Mouse (Mus musculus) lung, adult 18-20 months (tissue): ENCODE measurements around the gene Pde4b.

Experiments used
- DNase-seq, 2 experiments: peaks; one replicate each; pipeline ENCODE4 v3.0.0; 2022; ENCODE audit warnings: mixed read lengths in 2 of 2

The Pde4b gene

DNA sequence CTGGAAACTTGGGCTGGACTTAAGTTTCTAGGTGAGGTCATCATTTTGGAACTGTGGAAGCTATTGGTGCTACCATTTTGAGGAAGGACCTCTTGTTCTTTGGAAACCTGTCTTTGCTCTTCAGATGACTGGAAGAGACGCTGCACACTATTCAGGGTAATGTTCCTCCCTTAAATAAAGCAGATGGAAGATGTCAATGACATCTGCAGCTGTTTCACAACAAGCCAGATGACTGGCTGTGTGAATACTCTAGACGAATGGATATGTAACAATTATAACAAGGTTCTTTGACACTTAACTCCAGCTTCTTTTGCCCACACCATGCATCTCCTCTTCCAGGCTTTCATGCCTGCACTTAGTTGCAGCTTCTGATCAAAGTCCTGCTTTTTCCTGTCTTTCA, 320.8 kb downstream of the Pde4b start:
- DNase-seq = peak in 1 of 2 experiments; percentile 3

DNA sequence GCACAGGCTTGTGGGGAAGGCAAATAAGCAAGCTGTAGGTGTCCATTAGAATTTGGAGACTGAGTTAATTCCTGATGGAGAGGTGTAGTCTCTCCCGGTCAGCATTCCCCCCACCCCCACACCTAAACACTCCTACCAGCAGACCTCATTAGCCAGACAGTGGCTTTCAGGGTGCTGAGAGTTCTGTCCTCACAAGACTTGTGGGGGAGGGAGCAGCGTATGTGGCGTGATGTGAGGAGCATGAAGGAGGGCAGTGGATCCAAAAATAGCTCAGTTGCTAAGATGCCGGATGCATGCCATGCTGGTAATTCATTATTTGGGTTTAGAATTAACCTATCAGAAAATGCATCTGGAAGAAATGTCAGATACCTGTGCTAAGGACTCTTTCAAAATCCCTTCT, 321.6 kb downstream of the Pde4b start:
- DNase-seq = no peak

DNA sequence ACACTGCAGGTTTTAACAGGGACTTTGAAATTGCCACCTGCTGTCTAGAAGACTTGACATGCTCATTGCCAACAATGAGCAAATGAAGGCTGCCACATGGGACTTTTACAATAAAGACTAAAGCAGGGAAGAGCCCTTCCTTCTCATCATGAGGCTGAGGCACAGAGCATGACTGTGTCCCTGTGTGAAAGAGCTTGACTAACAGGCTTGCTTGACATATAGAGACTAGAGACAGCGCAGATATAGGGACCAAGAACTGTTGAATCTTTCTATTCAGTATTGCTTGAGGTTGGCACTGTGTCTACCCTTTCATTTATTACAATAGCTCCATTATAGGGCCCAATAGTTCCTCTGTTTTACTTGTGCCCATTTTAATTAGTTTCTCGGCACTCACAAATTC, 325.8 kb downstream of the Pde4b start:
- no peak for DNase-seq

DNA sequence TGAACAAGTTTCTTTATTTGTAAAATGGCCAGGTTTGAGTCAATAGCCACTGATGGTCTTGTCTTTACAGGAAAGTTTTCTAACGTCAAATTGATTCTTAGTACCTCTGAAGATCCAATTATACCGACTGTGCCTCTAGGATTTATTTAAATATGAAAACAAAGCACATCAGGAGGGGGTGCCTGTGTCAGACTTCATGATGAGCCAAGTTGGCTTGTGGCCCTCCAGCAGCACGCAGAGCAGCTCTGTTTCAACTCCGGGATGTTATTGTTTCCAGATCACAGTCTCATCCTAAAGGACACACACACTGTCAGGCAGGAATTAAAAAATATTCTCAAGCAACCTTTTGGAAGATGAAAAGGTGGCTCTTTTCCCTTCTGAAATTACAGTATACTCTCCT, 326.5 kb downstream of the Pde4b start:
- no peak for DNase-seq

DNA sequence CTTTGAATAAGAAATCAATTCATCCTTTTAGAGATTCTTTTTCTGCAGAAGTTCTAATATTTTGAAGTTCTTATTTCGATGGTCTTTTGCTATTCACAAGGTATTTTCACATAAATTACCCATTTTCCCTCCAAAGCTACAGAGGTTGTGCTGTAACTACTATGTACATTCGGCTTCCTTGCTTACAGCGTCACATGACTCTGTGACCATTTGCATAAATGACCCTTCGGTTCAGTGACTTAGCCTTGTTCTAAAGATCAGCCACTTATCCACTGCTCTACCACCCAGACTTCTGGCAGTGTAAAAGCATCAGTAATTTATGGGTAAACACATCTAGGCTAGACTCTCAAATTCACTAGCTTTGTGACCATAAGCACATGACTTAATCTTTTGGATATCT, 327.3 kb downstream of the Pde4b start:
- DNase-seq = no peak

DNA sequence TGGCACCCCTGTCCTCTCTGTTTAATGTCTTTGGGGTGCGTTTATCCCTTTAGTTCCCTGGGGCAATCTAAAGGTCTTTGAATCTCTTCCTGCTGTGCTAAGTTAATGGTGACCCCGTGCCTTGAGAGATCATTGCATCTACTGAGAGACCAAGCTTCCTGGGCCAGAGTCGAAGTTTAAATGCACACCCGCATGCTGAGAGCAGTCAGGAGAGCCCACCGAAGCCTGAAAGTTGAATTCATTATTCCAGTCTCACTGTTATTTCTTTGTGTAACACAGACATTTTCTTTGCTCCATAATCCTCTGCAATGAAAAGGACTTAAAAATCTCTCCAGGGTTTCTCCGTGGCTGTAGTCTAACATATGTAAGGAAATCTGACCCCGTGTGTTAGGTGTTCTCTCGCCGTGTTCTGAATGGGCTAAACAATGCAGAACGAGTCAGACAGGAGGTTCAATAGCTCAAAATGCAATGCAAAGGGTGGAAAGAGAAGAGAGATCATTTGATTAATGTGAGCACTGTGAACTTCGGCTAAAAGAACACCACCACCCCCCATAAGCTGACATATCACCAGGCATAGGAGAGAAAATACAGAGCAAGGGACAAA, 333.6 kb downstream of the Pde4b start:
- no peak for DNase-seq

DNA sequence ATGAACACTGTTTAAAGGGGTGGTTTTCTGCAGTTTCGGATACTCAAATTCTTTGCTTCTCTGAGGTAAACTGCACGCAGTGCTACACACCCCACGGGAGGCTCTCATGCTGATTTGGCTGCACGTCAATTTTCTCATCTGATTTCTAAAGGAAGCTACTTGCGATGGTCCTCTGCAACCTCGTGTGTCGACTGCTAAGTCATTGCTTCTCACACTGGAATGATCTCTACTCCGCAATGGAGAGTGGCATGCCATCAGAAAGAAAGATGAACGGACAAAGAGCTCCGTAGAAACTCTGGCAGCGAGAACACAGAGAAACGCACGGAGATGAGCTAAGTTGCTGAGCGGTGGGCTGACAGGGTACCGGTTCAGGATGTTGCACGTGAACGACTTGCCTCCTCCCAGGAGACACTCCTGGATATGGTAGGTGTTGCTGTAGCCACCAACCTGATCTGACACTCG, 334.1 kb downstream of the Pde4b start:
- no peak for DNase-seq

DNA sequence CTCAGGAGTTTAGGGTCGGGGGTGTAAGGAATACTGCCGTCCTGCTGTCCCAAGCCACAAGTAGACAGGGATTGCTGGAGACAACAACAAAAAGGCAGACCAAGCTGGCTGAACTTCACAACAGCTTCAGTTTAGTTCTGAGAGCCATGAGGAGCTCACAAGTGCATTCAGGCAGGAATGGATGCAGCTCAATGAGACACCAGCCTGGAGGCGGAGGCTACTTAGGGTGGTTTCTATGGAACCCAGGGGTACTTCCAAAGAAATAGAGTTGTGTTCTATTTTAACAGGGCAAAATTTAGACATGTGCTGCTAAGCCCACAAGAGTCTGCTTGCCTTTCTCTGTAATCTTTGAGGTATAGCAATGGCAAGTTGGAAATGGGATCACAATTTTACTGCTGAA, 336.8 kb downstream of the Pde4b start:
- no peak for DNase-seq

DNA sequence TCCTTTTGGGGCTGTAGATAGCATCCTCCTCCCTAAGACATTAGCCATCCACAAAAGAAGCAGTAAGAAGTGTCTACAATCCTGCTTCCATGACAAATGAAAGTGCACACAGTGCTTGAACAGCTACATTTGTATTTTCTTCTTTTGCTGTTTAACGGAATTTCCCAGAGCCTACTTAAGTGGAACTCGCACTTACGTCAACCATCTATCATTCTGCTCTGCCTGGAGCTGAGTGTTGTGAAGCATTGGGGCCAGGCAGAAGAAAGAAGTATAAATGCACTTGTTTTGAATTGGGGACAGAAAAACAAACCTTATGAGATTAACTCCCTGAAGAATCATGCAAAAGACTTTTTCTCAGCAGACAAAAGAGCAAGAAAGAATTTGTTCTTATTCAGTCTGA, 338.1 kb downstream of the Pde4b start:
- no peak for DNase-seq

DNA sequence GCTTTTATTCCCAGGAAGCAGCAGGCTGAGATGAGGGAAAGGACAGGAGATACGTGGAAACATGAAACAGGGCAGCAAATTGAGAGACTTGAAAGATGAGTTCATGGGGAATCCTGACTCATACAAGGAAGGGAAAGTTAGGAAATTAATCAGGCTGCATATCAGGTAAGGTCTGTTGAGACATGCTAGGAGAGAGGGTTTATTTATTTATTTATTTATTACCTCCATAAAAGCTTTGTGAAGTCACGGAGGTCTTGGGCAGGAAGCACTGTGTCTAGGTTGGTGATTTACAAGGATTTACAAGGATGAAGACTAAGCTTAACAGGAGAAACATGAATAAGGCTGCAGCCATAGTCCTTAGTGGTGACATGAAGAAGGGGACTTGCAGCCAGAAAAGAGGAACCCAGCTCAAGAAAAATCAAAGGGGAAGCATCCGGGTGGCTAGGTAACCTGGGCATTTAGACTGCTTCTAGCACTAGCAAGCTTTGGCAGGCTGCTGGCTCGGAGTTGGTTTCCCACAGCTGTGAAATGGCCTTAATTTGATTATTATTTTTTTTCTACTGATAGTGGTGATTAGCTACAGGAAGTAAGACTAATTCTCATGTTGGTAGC, 342.5 kb downstream of the Pde4b start:
- DNase-seq = no peak

DNA sequence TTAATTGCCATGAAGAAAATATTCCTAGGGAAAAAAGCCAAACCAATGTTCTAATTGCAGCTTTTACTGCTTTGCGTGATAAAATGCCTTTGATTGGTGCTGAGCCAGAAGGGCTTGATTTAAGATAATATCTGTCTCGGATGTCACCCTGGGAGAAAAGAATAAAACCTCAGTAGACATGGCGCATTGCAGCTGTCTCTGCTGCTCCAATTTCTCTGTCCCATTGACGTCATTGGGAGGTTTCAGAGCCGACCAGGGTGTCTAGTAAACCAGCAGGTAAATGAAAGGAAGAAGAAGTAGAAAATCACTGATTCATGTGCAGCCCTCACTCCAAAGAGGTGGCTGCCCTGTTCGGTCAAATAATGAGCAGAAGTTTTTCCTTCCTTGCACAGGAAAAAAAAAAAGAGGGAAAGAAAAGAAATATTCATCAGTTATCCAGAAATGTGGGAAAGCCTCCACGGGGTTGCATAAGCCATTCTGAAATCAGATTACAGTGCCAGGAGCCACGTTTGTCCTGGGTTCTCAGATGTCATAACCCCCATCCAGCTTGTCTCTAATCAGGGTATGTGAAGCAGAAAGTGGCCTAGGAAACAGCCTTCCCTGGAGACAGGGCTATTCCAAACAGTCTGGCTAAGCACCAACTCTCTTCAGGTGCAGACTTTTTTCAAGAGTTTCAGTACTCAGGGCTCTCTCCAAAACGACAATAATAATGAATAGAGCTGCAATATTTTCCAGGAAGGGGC, 344.9 kb downstream of the Pde4b start:
- peak; percentile 3 to 27 for DNase-seq

DNA sequence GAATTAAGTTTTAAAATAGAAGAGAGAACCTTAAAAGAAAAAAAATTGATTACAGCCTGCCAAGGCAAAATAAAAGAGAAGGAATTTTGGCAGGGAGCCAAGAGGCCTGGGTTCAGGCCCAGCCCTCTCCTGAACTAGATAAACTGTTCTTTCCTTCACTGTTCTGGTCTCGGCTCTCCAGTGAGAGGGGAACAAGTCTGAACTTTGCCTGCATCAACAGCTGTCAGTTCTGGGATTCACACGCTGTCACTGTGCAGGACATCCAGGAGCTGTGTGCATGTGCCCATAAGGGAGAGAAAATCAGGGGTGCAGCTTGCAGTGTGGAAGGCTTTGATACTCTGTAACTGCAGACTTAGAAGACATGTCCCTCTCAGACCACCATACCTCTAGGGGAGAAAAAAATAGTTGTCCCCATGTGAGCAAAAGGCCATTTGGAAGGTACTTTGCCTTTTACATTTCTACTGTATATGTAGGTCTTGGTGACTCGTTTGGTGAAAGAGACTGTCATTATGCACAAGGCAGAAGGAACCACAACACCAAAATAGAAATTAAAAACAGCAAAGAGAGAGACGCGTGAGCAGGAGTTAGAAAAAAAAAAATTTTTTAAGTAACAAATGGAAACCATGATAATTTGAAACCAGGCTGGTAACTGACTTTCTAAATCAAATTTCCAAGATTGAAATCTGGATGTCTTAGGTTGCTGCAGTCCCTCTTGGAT, 352.2 kb downstream of the Pde4b start:
- DNase-seq = no peak

DNA sequence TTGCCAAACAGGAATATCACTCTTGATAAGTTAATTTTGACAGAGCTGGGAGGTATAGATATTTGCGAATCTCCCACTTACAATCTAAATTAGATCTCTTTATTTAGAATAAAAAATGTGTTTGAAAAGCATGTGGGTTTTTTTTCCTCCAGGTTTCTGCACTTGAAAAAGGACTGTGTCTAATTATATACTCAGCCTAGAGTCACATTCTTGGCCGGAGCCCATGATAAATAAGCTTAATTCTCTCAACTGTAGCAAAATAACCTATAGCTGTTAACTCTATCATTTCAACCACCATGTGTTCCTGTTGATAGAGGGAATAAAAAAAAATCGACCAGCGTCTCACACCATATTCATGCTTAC, 352.8 kb downstream of the Pde4b start:
- no peak for DNase-seq

DNA sequence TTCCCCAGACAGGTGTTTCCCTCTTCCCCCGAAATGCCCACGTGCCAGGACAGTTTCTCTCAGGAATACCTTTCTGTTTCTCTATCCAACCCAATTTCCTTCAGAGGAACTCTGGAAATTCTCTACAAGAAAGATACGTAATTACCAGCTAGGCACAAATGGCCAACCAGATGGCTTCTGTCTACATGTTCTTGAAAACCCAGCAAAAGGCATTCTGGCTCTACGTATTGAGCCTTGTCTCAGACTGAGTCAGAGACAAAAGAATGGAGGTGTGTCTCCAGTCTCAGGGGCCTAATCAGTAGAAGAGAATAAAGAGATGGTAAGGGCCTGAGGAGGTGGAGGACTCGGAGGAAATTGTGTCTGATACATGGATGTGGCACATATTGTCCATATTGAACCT, 356.2 kb downstream of the Pde4b start:
- no peak for DNase-seq

DNA sequence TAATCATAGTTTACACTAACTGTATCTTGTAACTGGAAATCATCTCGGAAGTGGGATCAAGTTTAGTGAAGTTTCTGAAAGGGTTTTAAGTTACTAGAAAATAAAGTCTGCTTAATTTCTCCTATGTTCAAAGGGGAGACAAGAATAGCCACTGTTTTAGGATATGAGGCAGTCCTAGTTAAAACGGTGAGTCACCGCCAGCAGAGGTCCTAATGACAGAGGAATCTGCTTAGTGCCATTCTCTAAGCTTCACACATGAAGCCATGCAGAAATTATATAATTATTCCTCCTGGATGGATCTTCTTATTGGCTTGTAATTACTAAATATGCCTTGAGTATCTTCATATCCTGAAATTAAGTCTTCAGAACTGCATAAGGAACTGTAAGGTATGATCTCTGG, 357.2 kb downstream of the Pde4b start:
- no peak for DNase-seq

DNA sequence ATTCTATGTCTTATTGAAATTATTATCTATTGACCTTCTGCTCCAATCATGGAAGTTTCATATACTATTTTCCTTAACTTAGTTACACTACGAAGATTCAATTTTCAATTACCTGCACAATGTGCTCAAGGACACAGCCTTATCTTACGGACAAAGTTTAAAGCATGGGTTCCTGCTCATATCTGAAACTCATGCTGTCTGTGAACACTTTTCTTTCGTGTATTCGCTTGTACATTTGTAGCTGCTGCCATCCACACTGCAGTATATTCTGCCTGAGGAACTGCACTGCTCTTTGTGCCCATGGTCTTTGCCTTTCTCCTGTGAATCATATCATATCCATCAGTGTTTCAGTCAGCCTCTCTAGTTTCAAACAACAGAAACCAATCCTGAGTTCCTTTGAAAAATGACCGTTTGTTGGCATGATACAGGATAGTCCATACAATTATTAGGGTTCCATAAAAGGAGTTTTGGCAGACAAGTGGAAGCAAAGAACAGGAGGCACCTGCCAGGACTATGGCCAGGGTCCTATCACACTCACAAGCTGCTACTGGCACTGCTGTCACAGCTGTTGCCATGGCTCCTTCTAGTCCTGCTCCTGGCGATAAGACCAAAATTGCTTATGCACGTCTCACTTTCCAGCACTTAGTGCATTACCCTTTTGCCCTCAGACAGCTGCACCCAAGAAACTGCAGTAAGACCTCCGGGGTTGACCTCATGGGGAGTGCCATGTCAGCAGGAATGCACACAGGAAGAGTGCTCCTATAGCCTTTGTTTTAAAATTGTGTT, 359.0 kb downstream of the Pde4b start:
- DNase-seq = no peak

DNA sequence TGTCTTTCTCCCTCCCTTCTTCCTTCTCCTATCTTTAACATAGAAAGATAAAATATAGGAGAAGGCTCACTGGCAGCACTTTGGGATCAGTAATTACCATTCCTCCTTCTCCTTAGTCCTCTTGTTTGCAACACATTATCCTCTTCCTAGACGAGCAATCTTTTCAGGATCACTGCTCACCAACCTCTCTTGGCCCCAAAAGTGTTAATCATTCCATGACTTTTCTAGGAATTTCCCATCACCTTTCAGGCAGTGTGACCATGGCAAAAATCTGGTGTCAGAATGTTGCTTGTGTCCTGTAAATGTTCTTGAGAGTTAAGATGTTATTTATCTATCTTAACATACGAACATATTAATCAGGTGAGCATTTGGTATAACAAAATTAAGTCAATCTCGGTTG, 369.1 kb downstream of the Pde4b start:
- no peak for DNase-seq

DNA sequence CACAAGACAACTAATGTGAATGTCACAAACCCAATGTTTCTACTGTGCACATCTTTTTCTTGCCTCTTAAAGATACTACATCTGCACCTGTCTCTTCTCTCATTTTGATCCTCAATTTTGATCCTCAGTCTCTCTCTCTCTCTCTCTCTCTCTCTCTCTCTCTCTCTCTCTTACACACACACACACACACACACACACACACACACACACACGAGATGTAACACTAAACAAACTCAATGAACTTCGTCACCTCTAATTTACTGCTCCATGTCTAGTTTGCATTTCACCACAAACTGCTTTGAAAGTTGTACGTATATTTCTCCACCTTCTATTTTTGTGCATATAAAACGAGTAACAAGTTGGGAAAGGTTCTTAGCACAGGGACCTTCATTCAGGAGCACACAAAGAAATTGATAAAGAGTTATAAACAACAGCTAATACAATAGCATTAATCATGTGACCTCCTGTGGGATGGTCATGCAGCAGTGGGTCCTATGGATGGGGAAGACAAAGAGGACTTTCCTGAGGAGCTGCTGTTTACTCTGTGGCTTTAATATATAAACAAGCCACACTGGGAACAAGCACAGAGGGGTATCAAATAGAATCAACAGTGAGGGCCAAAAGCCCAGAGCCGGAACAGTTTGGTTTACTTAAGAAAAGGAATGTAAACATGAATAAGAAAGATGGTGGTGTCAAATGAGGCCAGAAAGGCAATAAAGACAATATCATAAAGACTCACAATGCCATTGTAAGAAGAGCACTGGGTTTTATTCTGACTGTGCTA, 372.1 kb downstream of the Pde4b start:
- peak in 1 of 2 experiments; percentile 12 for DNase-seq

DNA sequence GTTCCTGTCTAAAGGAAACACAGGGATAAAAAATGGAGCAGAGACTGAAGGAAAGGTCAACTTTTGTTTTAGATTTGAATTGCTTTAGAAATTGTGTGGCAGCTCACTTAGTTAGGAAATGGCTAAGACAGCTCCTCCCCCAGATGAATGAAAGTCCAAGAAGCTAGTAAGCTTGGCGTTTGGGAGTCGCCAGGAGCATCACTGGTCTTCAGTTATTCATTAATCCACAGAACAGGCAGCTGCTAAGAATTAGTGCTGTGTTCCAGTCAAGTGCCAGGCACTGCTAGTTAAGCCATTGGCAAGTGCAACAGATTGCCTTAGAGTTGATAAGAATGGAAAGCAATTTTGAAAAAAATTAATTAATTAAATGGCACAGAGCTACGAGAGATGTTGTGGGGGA, 390.8 kb downstream of the Pde4b start:
- no peak for DNase-seq

DNA sequence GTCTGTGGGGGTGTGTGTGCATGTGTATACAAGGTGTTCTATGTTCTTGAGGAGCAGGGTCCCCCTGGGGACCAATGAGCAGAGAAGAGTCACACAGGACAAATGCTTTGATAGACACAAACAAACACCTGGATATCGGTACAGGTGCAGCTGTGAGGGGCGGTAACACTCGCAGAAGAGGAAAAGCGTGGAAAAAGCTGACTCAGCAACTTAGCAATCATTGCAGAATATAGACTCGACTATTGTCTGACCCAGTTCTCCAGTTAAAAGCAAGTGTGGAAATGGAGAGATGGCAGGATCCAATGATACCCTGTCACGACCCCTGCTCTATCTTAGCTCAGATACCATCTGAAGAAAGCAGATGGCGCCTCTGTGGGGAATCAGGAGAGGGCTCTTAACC, 391.5 kb downstream of the Pde4b start:
- no peak for DNase-seq

DNA sequence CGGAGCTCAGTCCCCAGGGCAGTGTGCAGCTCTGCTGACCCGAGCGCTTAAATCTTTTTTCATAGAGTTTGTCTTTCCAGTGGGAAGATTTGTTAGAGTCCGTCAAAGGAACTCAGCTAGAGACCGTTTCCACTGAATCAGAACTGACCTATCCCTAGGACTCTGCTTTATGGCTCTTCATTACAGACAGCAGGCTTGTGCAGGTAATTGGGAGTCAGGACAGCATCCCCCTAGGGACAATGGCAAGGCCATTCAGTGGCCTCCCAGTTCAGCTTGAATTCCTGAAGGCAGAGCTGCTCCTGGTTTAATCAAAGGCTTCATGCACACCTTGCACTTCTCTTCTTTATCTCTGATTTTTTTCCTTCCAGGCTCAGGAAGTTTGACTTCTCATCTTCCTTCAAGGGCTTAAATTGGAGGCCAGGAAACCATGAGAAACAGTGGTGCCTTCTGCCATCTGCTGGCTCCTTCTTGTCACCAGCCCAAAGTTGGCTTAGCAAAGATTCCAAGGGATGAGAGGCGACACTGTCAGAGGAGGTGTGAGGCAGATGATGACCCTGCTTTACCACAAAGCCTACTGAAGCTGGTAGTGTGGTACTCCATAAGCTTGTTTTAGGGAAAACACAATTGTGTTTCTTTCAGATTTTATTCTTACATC, 393.6 kb downstream of the Pde4b start:
- no peak for DNase-seq
